Mouse (Mus musculus): ENCODE results near the gene Itprid2. TPM values are rescaled to one million over a fixed set of nuclear protein-coding genes. Genes with fewer than 3 reads are reported as not detected.

Gene Itprid2
- total and polyA plus RNA-seq, 3 experiments: 9.0 to 21.5 TPM; not detected in 1

DNA sequence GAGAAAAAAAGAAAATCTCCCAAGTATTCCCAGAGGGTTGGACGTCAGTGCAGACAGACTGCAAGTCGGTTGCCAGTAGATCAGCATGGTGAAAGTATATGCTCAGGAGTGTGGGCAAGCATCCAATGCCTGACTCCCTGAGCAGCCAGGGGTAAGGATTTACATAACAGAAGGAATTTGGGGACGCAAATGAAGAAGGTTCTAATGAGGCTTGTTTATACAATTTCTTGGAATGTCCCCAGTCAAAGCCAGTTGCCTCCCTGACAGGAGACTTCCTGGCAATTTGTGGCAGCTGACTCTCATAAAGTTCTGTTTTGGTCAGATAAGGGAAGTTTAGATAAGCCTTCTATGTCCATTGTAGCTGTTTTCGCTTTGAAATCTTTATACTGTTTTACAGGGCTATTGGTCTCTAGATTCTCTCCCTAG is 33.4 kb upstream of the Itprid2 start (continued):
- TF ChIP-seq GATA1 (IDR thresholded peaks at IDR 0.05; ENCODE audit: low read depth, low read length): peak; percentile 83

DNA sequence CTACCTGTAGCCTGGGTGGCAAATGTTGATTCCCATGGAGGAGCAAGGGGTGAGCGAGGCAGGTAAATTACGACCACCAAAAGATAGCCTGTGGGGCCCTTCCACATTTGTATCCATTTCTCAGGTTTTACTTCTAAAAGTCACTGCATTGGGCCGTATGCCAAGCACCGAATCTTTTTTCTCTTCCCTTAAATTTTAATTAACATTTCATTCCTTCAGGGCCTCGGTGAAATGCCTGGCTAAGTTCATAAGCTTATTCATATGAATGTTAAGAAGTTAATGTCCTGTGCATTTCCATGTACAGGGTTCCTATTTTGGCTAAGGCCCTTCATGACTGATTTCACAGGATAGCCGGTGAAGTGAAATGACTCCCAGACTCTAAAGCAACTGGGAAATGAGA is 32.8 kb upstream of the Itprid2 start:
- Histone ChIP-seq H3K4me3 (ENCODE audit: control insufficient read depth in 1 of 2, insufficient read depth in 1 of 2, low read depth in 2 of 2, low read length in 2 of 2) (no peak overlapping the region), H3K9me3 (replicated peaks; ENCODE audit: insufficient read depth, low read length) (no peaks in the 10 kb centered on the region), H3K27ac (ENCODE audit: control insufficient read depth, low read depth, low read length) (no peak overlapping the region), H3K79me2 (ENCODE audit: control insufficient read depth, insufficient read depth, low read length, poor library complexity) (no peaks in the 10 kb centered on the region), H3K9ac (ENCODE audit: control insufficient read depth, low read depth, low read length, poor library complexity, severe bottlenecking) (no peak overlapping the region), H3K27me3 (ENCODE audit: control insufficient read depth in 1 of 2, insufficient read depth in 2 of 2, low read length in 2 of 2) (peaks cover 0 to 12% of the 10 kb centered on the region in 2 experiments; a peak in 3 of 4 replicates), H3K4me1 (ENCODE audit: control insufficient read depth in 1 of 2, insufficient read depth in 2 of 2, low read length in 2 of 2) (peaks cover 10 to 14% of the 10 kb centered on the region in 2 experiments), H3K36me3 (ENCODE audit: control insufficient read depth in 1 of 2, insufficient read depth in 2 of 2, low read length in 2 of 2) (peaks cover 0 to 12% of the 10 kb centered on the region in 2 experiments; a peak in 2 of 4 replicates)
- TF ChIP-seq GABPA (IDR thresholded peaks at IDR 0.05; ENCODE audit: low read depth, low read length): no peak
- no peak for TF ChIP-seq NRF1 (IDR thresholded peaks at IDR 0.05; ENCODE audit: insufficient read depth, low read depth, low read length, poor library complexity, severe bottlenecking)
- no peak for TF ChIP-seq KAT2A (conservative IDR thresholded peaks at IDR 0.05; ENCODE audit: low read depth, low read length)
- no peak for TF ChIP-seq MAFK (IDR thresholded peaks at IDR 0.05; ENCODE audit: borderline replicate concordance, low read depth, low read length)
- TF ChIP-seq USF2 (IDR thresholded peaks at IDR 0.05; ENCODE audit: borderline replicate concordance in 1 of 2, insufficient read depth in 1 of 2, low read depth in 1 of 2, low read length in 2 of 2): no peak
- no peak for TF ChIP-seq GATA1 (IDR thresholded peaks at IDR 0.05; ENCODE audit: low read depth, low read length)
- no peak for TF ChIP-seq ZKSCAN1 (IDR thresholded peaks at IDR 0.05; ENCODE audit: low read depth, low read length)
- no peak for DNase-seq (ENCODE audit: low read depth, low spot score)

DNA sequence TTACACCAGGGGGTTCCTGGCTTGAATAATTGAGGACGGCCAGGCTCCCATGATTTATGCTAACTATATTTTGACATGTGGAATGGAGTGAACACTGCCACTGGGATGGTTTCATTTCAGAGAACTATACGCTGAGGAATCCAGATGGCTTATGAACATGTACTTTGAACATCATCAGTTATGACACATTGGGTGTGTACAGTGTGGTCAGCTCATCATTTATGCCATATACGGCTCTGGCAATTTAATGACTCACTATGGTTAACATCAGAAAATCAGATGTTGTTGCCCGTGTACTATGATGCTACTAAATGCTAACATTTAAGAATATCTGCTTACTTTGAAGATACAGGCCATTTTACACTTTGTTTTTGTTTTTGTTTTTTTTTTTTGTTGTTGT is 31.8 kb upstream of the Itprid2 start:
- Histone ChIP-seq H3K9me3 (replicated peaks; ENCODE audit: insufficient read depth, low read length) (no peaks in the 10 kb centered on the region), H3K36me3 (ENCODE audit: control insufficient read depth in 1 of 2, insufficient read depth in 2 of 2, low read length in 2 of 2) (peaks cover 0 to 21% of the 10 kb centered on the region in 2 experiments; a peak in 2 of 4 replicates), H3K27me3 (ENCODE audit: control insufficient read depth in 1 of 2, insufficient read depth in 2 of 2, low read length in 2 of 2) (peaks cover 0 to 9% of the 10 kb centered on the region in 2 experiments; a peak in 3 of 4 replicates), H3K9ac (ENCODE audit: control insufficient read depth, low read depth, low read length, poor library complexity, severe bottlenecking) (no peak overlapping the region), H3K4me3 (ENCODE audit: control insufficient read depth in 1 of 2, insufficient read depth in 1 of 2, low read depth in 2 of 2, low read length in 2 of 2) (no peak overlapping the region), H3K79me2 (ENCODE audit: control insufficient read depth, insufficient read depth, low read length, poor library complexity) (no peaks in the 10 kb centered on the region), H3K27ac (ENCODE audit: control insufficient read depth, low read depth, low read length) (no peak overlapping the region), H3K4me1 (ENCODE audit: control insufficient read depth in 1 of 2, insufficient read depth in 2 of 2, low read length in 2 of 2) (peaks cover 14% of the 10 kb centered on the region in 2 experiments)
- TF ChIP-seq UBTF (IDR thresholded peaks at IDR 0.05; ENCODE audit: borderline replicate concordance, insufficient read depth, low read depth, low read length) (no peak), MAFK (IDR thresholded peaks at IDR 0.05; ENCODE audit: borderline replicate concordance, low read depth, low read length) (no peak), E2F4 (IDR thresholded peaks at IDR 0.05; ENCODE audit: borderline replicate concordance, low read depth, low read length) (no peak), ZKSCAN1 (IDR thresholded peaks at IDR 0.05; ENCODE audit: low read depth, low read length) (no peak), NRF1 (IDR thresholded peaks at IDR 0.05; ENCODE audit: insufficient read depth, low read depth, low read length, poor library complexity, severe bottlenecking) (no peak), BHLHE40 (IDR thresholded peaks at IDR 0.05; ENCODE audit: borderline replicate concordance, low read depth, low read length) (no peak), MAZ (IDR thresholded peaks at IDR 0.05; ENCODE audit: low read depth, low read length) (no peak), SMC3 (IDR thresholded peaks at IDR 0.05; ENCODE audit: low read depth, low read length) (no peak), SIN3A (IDR thresholded peaks at IDR 0.05; ENCODE audit: low read length) (no peak), MYB (IDR thresholded peaks at IDR 0.05; ENCODE audit: low read depth, low read length) (no peak), RAD21 (IDR thresholded peaks at IDR 0.05; ENCODE audit: low read depth, low read length) (no peak), CHD2 (IDR thresholded peaks at IDR 0.05; ENCODE audit: low read length) (no peak), POLR2AphosphoS5 (IDR thresholded peaks at IDR 0.05; ENCODE audit: borderline replicate concordance, low read depth, low read length) (no peak)
- no peak for DNase-seq (ENCODE audit: low read depth, low spot score)
